Mouse (Mus musculus) retina, postnatal 1 day (tissue): ENCODE data around the gene Ubxn2a.
A peak's percentile ranks its signal among the peaks of the same experiment; 100 is the strongest.
"Not testable (repeated sequence)": the region's sequence is repeated elsewhere in the genome, so short reads cannot be mapped to it uniquely, and the experiment has no call there.

Source experiments
- DNase-seq: peaks from one replicate; pipeline ENCODE4 v3.0.0-alpha.2; 2012

Ubxn2a gene

DNA sequence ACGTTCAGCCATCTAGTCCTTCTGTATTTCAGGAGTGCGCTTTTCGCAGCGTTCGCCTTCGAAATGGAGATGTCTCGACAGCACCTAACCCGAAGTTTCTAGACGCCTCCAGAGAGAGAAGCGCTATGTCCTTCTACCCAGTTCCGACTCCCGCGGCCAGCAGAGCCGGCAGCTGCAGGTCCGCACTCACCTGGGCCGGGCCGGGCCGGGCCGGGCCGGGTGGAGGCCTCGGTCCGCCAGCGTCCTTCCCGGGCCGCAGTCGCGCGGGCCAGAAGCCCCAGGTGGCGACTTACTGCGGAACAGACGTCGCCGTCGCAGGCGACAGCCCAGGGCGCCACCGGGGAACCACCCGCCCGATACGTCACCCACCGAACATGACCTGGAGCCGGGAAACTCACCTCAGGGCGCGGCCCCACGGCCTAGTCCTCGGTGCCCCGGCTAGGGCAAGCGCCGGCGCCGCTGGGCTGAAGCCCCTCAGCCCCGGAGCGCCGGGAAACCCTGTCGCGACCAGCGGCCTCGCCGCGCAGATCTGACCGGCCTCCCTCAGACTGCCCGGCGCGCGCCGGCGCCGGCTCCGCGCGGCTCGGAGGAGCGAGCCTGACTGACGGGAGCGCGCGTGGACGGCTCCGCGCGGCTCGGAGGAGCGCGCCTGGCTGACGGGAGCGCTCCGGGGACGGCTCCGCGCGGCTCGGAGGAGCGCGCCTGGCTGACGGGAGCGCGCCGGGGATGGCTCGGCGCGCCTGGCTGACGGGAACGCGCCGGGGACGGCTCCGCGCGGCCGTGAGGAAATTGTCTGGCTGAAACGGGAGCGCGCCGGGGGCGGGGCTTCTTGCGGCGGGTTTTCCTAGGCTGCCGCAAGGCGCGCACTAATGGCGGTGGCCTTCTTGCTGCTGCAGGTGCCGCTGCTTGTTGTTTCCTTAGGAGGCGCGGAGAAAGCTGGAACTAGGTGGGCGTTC is at the start of gene Ubxn2a:
Gene Ubxn2a, minus strand, starts transcription at position 755 of the 956 bp plus-strand sequence.
- peak; percentile 96 for DNase-seq

DNA sequence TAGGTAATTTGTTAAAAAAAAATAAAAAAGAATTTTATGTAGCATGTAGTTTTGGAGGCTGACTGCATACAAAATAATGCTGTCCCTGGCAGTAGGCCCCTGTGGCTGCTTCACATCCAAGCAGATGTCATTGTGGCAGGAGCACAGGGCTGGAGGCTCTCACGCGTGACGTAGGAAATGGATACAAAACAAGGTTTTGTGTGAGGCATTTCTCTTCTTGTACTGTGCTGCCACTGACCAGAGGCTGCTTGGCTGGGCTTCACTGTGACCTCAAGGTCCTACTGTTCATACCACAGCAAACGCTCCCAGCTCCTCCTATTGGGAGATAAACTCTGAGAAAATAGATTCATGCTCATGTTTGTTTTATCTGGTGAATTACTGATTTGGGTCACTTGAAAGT is 45.7 kb upstream of the Ubxn2a start:
- DNase-seq: no peak

DNA sequence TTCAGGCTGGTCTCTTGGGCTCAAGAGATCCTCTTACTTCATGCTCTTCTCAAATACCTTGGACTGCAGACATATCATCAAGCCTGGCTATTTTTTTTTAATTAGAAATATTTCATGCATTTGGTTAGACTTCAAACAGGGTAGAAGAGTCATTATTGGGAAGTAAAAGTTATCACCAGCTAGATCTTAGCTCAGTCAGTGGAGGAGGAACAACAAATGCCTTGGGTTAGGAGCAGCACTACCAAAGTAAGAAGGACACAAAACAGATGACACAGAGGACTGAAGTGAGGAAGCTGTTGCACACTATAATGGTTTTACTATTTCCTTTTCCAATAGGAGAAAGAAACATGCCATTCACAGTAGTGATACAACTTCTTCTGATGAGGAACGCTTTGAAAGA is 44.8 kb upstream of the Ubxn2a start:
- no peak for DNase-seq

DNA sequence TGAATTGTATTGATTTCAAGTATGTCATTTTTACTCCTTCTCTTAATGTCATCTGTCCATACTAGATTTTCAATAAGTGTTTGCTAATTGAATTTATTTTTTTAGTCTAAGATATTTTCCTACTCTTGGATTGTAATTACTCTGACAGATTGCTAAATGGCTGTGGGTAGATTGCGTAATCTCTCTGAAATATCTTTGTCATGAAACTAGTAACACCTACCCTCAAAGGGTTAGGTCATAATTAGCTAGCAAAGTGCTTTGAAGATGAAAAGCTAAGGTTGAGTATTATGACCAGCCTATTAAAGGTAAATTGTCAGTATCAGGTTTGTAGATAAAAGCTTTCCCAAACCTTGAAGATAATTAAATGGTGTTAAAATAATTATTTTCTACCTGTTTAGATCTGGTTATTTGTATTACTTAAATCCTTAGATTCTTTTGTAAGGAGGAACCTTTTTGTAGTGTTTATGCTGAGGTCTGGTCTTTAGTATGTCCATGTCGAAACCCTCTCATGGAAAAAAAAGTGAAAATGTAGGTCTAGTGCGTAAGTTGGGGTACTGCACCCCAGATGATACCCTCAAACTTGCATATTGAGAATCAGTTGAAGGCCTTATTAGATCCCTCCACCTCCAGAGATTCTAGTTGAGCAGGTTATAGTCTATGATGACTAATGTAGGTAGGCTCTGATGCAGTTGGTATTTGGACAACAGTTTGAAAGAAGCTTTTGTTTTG is 23.5 kb upstream of the Ubxn2a start:
- DNase-seq: no peak

DNA sequence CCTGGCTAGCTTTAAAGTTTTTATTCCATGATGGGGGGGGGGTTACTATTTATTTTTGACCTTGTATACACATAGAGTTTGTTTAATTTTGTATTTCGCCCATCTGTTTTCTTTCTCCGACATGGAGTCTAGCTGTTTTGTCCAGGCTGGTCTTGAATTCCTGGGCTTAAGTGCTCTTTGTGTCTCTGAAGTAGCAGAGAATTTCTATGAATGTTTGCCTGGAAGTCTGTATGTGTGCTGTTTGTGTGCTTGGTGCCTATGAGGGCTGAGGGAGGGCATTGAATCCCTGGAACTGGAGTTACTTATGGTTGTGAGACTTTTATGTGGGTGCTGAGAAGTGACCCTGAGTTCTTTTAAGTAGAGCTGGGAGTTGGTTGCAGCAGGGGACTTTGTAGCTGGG is 20.7 kb upstream of the Ubxn2a start:
- DNase-seq: no peak

DNA sequence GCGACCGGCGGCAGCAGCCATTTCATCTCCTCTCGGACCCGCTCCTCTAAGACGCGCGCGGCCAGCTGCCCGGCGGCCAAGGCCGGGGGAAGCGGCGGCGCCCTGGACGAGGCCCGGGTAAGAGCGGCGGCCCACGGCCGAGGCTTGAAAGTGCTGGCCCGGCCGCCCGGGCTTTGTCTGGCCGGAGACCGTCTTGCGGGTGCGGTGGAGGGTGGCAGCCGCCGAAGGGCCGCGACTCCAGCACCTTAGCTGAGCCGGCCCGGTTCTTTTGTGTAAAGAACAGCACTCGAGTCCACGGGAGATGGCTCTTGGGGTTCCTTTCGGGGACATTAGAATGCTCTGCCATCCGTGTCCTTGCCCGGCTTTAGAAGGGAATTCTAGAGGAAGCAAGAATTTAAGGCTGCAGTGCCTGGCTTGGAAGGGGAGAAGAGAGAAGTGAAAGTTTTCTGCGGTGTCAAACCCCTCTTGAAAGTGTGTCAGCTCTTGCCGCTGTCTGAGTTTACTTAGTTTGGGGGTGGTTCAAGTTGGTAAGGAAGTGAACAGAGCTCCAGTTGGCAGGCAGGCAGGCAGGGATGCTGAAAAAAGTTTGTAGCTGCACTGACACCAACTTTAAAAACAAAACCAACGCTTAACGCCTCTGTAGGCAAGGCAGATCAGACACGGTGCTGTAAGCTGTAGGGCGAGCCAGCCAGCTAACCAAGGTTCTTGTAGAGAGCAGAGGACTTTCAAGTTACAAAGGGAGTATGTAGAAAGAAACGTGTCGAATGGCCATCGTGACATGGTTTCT is 10.5 kb upstream of the Ubxn2a start:
- peak; percentile 71 for DNase-seq

DNA sequence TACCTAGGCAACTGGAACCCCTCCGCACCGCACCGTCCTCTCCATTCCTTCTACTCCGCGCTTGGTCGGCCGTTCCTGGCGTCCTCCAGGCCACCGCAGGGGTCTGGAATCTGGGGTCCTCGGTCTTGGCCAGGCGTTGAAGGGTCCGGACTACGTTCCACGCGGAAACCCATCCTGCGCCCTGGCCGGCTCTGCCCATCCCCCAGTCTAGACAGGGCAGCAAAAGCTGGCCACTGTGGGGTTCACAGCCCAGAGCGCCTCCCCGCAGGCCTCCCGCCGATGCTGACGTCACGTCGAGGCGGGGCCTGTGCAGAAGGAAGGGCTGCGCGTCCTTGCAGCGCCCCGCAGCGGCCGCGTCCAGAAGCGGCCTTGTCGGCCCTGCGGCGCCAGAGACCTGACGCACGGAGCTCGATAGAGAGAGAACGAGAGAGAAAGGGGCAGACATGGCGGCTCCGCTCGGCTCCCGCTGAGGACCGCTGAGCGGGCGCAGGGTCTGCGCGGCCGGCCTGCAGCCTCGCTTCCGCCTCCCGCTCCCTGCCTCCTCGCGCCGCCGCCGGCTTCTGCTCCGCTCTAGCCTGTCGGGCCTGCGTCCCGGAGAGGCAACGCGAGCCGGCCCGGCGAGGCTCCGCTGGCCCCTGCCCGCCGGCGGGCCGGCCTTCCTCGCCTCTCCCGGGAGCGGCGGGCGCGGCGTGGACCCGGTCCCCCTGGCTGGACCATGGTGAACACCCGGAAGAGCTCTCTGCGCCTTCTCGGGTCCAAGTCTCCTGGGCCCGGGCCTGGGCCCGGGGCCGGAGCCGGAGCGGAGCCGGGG is 9.7 kb upstream of the Ubxn2a start, which contains the start of gene Atad2b:
Gene Atad2b, plus strand, starts transcription at position 360 of the 811 bp plus-strand sequence.
- peak; percentile 97 for DNase-seq

DNA sequence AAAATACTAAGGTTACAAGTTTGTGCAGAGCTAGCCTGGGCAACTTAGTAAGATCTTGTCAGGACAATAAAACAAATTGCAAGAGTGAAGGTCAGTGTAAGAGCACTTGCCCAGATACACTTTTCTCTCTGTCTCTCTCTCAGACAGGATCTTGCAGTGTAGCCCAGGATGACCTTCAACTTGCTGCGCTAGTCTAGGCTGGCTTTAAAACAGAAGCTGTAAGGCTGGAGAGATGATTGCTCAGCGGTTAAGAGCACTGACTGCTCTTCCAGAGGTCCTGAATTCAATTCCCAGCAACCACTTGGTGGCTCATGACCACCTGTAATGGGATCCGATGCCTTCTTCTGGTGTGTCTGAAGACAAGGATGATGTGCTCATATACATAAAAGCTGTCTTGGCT is 7.4 kb upstream of the Ubxn2a start:
- DNase-seq: no peak

DNA sequence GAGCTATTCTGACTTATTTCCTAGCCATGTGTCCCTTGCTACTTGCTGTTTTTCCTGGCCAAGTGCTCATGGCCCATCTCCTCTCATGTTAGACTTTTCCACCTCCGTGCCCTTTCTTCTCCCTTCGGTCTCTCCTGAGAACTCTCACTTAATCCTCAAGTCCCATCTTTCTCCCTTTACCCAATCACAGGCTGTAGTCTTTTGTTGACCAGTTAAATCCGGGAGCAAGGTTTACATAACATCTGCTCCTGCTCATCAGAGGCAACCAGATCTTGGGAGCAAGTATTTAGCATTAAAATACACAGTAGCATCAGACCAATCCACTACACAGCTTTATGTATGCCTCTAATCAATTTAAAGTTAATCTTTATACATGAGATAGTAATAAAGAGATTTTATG is 6.9 kb upstream of the Ubxn2a start:
- no peak for DNase-seq

DNA sequence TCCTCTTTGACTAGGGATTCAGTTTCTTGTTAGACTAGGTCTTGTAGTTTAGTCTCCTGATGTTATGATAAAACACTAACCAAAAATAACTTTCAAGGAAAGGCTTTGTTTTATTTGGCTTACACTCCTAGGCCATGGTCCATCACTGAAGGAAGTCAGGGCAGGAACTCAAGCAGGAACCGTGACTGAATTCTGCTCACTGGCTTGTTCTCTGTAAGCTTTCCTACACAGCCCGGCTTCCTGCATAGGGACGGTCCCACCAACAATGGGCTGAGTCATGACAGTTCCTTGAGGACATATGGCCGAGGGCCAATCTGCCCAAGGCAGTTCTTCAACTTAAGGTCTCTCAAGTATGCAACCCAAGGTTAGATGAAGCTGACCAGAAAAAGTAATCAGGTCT is 4.2 kb upstream of the Ubxn2a start:
- DNase-seq: no peak

DNA sequence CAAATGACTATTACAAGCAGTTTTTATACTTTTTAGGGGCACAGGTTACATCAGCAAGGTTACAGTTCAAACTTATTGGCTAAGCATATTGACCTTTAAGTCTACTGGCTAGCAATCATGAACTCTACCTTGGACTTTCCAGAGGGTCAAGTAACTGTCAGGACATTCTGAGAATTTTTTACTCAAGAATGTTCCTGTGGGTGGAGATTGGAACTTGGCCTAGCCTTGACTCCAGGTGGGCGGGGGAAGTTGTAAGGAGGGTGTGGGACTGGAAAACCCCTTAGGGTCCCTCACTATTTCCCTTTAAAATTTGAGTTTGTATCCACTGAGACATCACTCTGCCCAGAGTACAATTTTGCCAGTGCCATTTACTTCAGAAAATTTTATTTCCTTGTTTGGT is 3.0 kb upstream of the Ubxn2a start:
- DNase-seq: not testable (repeated sequence)

DNA sequence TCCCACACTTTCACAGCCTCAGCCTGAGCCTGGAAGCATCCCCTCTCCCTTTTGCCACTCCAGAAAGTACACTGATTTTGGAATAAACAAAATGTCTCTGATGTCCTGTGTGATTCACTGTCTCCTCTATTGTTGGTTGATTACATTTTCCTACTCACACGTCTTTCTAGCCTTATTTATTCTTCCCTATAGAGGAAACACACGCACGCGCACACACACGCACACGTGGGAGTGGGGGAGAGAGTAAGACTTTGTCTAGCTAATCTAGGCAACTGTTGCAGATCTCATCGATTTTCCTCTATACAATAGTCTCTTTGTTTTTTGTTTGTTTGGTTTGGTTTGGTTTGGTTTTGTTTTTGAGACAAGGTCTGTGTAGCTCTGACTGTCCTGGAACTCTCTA is 886 bp upstream of the Ubxn2a start:
- no peak for DNase-seq

DNA sequence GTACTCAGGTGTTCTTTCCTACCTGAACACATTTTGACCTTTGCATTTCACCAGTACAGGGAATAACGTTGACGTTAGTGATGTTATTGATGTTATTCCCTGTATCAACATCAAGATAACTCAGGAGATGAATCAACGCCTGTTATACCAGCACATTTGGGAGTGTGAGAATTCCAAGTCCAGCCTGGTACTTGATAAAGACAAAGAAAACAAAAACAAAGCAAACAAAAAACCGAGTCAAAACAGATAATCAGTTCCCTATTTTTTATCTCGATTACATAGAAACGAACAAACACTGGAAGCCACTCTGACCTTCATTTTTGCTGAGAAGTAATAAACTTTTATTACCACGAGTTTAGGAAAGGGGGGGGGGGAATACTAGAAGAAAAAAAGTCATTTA is 1.0 kb downstream of the Ubxn2a start:
- no peak for DNase-seq

DNA sequence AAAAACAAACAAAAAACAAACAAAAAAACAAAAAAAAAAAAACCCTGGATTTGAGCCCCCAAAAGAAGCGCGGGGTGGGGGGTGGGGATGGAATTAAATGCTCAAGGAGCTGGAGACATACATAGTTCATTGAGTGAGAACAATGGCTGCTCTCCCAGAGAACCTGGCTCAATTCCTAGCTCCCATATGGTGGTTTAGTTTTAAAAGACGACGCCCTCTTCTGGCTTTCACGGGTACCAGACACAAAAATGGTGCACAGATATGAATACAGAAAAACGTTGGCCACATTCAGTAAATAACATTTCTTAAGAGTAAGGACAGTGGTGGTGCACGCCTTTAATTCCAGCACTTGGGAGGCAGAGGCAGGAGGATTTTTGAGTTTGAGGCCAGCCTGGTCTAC is 1.6 kb downstream of the Ubxn2a start:
- DNase-seq: peak; percentile 35

DNA sequence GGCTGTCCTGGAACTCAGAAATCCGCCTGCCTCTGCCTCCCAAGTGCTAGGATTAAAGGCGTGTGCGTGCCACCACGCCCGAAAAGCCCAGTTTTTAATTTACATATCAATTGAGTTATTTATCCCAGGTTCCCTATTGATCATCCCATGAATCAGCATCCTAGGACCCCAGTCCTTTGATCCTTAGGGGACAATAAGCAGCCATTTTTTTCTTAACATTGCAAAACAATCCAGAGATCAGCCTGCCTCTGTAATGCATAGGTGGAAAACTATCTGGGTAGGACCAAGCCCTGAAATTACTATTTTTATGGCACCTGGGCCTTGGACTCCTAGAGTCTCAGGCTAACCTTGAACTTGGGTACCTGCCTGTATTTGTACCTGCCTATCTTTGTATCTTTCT is 9.5 kb downstream of the Ubxn2a start:
- no peak for DNase-seq

DNA sequence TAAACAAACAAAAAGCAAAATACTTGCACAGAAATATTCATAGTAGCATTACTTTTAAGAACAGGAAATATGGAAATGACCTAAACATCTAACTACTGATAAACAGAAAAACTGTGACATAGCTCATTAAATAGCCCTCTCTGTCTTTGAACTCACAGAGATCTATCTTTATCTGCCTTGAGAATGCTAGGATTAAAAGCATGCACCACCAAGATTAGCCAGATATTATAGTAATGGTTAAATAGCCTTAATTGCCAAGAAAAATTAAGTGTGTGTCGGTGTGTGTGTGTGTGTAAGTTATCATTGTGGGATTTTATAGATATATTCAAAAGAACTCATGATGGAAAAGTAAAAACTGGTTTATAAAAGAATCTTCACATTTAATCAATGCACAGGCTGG is 17.6 kb downstream of the Ubxn2a start:
- no peak for DNase-seq

DNA sequence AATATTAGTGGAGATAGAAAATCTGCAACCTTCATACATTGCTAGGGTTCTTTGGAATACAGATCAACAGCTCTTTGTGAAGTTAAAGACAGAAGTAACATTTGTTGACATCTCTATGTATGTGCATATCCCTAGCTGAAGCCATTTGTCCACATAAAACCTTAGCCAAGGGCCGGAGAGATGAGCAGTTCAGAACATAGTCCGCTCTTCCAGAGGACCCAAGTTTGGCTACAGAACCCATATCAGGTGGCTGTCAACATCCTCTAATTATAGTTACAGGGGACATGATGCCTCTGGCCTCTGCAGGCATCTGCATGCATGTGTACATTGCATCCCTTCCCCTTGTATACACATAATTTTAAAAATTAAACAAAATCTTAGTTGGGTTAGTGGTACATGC is 18.3 kb downstream of the Ubxn2a start:
- DNase-seq: no peak

DNA sequence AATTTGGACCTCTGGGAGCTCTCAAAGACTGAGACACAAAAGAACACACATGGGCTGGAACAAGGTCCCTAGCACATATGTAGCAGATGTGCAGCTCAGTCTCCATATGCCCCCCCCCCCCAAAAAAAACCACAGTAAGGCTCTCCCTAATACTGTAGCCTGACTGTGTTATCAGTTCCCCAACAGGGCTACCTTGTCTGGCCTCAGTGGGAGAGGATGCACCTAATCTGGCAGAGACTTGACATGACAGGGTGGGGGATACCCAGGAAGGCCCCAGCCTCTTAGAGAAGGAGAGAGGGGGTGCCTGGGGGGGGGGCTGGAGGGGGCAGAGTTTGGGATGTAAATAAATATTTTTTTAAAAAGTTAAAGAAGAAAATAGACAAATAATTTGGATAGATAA is 18.8 kb downstream of the Ubxn2a start:
- DNase-seq: no peak

DNA sequence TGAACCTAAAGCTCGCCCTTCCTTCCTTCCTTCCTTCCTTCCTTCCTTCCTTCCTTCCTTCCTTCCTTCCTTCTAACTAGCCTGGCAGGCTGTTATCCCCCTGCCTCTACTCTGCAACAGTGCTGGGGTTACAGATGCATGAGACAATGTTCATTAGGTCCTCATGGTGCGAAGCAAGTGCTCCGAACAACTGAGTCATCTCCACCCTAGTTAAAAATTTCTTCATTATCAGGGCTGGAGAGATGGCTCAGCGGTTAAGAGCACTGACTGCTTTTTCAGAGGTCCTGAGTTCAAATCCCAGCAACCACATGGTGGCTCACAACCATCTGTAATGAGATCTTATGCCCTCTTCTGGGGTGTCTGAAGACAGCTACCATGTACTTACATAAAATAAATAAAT is 20.9 kb downstream of the Ubxn2a start:
- DNase-seq: not testable (repeated sequence)

DNA sequence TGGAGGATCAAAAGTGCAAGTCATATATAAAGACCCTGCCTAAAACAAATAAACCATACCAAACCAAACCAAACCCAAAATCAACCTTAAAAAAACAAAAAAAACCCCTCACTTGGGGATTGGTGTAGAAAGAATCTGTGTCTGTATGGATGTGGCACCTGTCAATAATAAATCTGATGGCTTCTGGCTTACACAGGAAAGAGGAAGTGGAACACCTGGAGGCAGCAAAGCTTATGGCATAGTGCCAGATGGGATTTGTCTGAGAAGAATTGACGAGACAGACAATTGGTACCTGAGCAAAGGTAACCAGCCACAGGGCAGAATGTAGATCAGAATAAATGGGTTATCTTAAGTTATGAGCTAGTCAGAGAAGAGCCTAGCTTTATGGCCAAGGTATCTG is 22.4 kb downstream of the Ubxn2a start:
- DNase-seq: no peak

DNA sequence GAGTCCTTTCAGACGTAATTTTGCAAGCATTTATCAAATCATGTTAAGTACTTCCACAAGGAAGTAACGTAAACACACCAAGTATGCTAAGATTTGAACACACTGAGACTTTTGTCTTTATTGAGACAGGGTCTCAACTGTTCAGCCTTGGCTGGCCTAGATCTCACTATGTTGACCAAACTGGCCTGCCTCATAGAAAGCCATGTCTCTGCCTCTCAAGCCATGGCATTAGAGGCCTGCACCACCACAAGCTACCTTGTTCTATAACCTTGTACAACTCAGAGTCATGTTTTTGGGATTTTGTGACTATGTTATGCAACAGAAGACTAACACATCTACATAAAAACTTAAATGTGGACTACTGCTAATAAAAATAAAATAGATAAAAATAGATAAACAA is 25.4 kb downstream of the Ubxn2a start:
- DNase-seq: no peak

DNA sequence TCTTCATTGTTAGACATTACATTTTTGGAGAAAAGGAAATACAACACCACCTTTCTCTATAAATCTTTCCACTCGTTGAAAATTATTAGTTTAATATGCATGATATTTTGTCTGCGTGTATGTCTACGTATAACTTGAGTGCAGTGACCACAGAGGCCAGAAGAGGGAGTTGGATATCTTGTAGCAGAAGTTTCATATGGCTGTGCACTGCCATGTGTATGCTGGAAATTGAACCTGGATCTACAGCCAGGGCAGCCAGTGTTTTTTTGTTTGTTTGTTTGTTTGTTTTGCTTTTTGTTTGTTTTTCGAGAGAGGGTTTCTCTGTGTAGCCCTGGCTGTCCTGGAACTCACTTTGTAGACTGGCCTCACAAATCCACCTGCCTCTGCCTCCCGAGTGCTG is 28.5 kb downstream of the Ubxn2a start:
- DNase-seq: no peak
